Mouse (Mus musculus) layer of hippocampus, postnatal 14 days (tissue): ENCODE data around the gene Pnkd. TPM values are rescaled to one million over a fixed set of nuclear protein-coding genes. Genes with fewer than 3 reads are reported as not detected.
"Not testable (repeated sequence)": the region's sequence is repeated elsewhere in the genome, so short reads cannot be mapped to it uniquely, and the experiment has no call there.

Source experiments
- DNase-seq, 2 experiments: peaks; one replicate each; pipeline ENCODE4 v3.0.0; 2021 to 2022; ENCODE audit warnings: low spot score in 2 of 2, mixed read lengths in 1 of 2
- total RNA-seq, 2 experiments: library from RNA; stranded (reverse); gene quantifications; 2 replicates each; pipeline ENCODE4 v1.2.3; 2021

Gene Pnkd
- total RNA-seq, 2 experiments from 2014 or later: 143 to 157 TPM

- peak; percentile 95 to 98 for DNase-seq
Measured at GRCm38 (mm10) chr1:74386714-74387385, 102.1 kb downstream of the Pnkd start.

- no peak for DNase-seq
Measured at GRCm38 (mm10) chr1:74387386-74387988, 102.8 kb downstream of the Pnkd start.

- DNase-seq: no peak
Measured at GRCm38 (mm10) chr1:74388398-74388920, 103.7 kb downstream of the Pnkd start.

GRCm38 (mm10) chr1:74389831-74390286, 105.1 kb downstream of the Pnkd start:
- no peak for DNase-seq

- no peak for DNase-seq
Measured at GRCm38 (mm10) chr1:74390287-74390906, 105.7 kb downstream of the Pnkd start.

- peak; percentile 93 to 96 for DNase-seq
Measured at GRCm38 (mm10) chr1:74390924-74391748, 106.4 kb downstream of the Pnkd start, which contains the start of gene Ctdsp1. Ctdsp1 (plus strand) TSS chr1:74391509.

- DNase-seq: peak; percentile 48 to 52
Measured at GRCm38 (mm10) chr1:74391844-74392441, 107.2 kb downstream of the Pnkd start.

- DNase-seq: no peak
Measured at GRCm38 (mm10) chr1:74392446-74392994, 107.8 kb downstream of the Pnkd start.

- no peak for DNase-seq
Measured at GRCm38 (mm10) chr1:74393010-74393409, 108.3 kb downstream of the Pnkd start.

GRCm38 (mm10) chr1:74393697-74394096, 109.0 kb downstream of the Pnkd start:
- DNase-seq: no peak

- no peak for DNase-seq
Measured at GRCm38 (mm10) chr1:74394311-74394710, 109.6 kb downstream of the Pnkd start.

- DNase-seq: no peak
Measured at GRCm38 (mm10) chr1:74394858-74395257, 110.1 kb downstream of the Pnkd start.

- no peak for DNase-seq
Measured at GRCm38 (mm10) chr1:74395290-74395689, 110.6 kb downstream of the Pnkd start.

GRCm38 (mm10) chr1:74396456-74397222, 111.9 kb downstream of the Pnkd start:
- DNase-seq: not testable (repeated sequence)

GRCm38 (mm10) chr1:74397268-74397918, 112.7 kb downstream of the Pnkd start:
- DNase-seq: peak; percentile 87 to 93

- no peak for DNase-seq
Measured at GRCm38 (mm10) chr1:74397919-74398451, 113.3 kb downstream of the Pnkd start.

- DNase-seq: no peak
Measured at GRCm38 (mm10) chr1:74400531-74400930, 115.8 kb downstream of the Pnkd start.

- no peak for DNase-seq
Measured at GRCm38 (mm10) chr1:74401015-74401702, 116.4 kb downstream of the Pnkd start.
